Mouse (Mus musculus): Measurements from ENCODE around the gene G3bp1. TPM values are rescaled to one million over a fixed set of nuclear protein-coding genes. Genes with fewer than 3 reads are reported as not detected.

G3bp1 gene
- polyA plus RNA-seq (2015; fragmentation: Nextera tagmentation; extraction: Ambion mirVana) = 163 and 179 TPM in 2 replicates

DNA sequence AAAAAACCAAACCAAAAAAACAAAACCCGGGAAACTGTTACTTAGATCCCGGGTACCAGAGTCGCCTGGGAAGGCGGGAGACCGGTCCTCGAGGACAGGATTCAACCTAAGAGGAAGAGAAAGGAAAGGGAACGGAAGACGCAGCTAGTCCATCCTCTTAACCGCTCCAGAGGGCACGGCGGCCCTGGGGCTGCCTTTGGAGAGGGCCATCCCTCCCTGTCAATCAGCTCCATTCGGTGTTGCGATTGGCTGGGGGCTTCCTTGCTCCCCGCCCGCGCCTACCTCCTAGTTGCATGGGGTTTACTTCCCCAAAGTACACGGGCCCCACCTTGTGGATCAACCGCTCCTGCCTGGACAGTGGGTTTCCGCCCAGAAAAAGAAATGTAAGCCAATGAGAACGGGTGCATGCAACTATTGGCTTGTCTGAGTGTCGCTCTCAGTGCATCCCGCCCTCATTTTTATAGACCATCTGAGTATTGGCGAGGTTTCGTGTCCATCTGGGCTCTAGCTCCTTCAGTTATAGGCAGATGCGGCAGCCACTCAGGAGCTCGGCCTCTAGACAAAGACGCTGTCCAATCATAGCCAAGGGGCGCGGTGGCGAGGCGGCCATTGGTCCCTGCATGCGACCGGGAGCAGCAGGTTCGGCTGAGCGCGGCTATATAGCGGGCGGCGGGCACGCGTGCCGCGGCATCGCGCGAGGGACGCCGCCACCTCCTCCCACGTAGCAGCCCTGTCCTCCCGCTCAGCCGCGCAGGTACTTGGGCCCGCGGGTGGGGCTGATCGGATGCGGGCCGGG, at the start of gene G3bp1:
TSS of gene G3bp1 (plus strand) at position 638 of the 796 bp plus-strand sequence.
- WGBS = under 1% methylated on average over 57 of the region's 57 CpGs
- Histone ChIP-seq H3K4me1 (replicated peaks) (peaks cover 3% of the 10 kb centered on the region; the same call in 1 of the 2 replicates), H3K9ac (peak within 1 kb of the TSS; percentile 94), H3K36me3 (no peaks in the 10 kb centered on the region), H3K27ac (peak within 1 kb of the TSS; percentile 90), H3K4me2 (replicated peaks) (peak within 1 kb of the TSS; percentile 73), H3K4me3 (replicated peaks) (peak within 1 kb of the TSS; percentile 95), H3K27me3 (replicated peaks) (no peaks in the 10 kb centered on the region), H3K9me3 (no peaks in the 10 kb centered on the region)
- ATAC-seq = peak; percentile 96

DNA sequence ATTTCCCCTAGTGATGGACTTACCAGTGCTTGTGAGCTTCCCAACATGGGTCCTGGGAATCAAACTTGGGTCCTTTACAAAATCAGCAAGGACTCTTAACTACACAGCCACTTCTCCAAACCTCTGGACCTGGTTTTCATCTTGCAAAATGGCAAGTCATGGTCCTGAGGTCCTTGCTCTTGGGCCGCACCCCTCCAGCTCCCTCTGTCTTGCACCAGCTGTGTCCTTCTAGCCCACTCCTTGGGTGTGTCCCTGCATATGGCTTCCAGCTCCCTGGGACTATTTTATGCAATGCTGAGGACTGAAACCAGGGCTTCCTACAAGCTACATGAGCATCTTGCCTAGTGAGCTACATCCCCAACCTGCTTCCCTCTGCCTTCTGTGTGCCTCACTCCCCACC, 46.5 kb upstream of the G3bp1 start, which contains the start of gene Sparc:
TSS of gene Sparc (minus strand) at position 206 of the 400 bp plus-strand sequence.
- WGBS = 92% methylated on average over 1 of the region's 1 CpGs
- peaks cover 45% of the 10 kb centered on the region for H3K4me1 ChIP-seq (replicated peaks)
- no peak within 1 kb of the TSS for H3K4me2 ChIP-seq (replicated peaks)
- H3K4me3 ChIP-seq (replicated peaks) = no peak within 1 kb of the TSS
- H3K9ac ChIP-seq = no peak within 1 kb of the TSS
- peak within 1 kb of the TSS; percentile 18; the same call in 1 of the 2 replicates for H3K27ac ChIP-seq
- no peak for ATAC-seq
- H3K36me3 ChIP-seq = no peaks in the 10 kb centered on the region
- H3K27me3 ChIP-seq (replicated peaks) = no peaks in the 10 kb centered on the region
- no peaks in the 10 kb centered on the region for H3K9me3 ChIP-seq

DNA sequence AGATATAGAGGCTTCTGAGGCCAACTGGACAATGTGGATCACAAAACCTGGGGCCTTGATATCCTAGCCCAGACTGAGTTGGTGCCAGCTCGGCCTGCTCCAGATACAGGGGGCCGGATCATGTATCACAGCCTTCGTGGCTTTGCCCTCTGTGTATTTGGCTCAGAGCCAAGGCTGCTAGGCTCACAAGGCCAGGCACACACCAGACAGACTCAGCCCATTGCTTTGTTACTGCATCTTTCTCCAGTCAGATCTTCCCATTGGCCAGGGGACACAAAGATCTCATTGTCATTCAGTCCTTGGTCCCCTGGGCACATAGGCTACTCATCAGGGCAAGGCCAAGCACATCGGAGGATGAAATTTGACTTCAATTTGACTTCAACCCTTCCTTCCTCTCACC, 45.7 kb upstream of the G3bp1 start:
- no peak overlapping the region for H3K4me3 ChIP-seq (replicated peaks)
- 0 out of 2 replicates have a peak, but pooled peaks have one; percentile 23 for ATAC-seq
- H3K4me1 ChIP-seq (replicated peaks) = peaks cover 53% of the 10 kb centered on the region
- no peaks in the 10 kb centered on the region for H3K27me3 ChIP-seq (replicated peaks)
- 21% methylated on average over 4 of the region's 4 CpGs for WGBS
- no peak overlapping the region for H3K9ac ChIP-seq
- H3K27ac ChIP-seq = peak overlapping the region; percentile 18; the same call in 1 of the 2 replicates
- no peaks in the 10 kb centered on the region for H3K9me3 ChIP-seq
- no peaks in the 10 kb centered on the region for H3K36me3 ChIP-seq
- H3K4me2 ChIP-seq (replicated peaks) = no peak overlapping the region

DNA sequence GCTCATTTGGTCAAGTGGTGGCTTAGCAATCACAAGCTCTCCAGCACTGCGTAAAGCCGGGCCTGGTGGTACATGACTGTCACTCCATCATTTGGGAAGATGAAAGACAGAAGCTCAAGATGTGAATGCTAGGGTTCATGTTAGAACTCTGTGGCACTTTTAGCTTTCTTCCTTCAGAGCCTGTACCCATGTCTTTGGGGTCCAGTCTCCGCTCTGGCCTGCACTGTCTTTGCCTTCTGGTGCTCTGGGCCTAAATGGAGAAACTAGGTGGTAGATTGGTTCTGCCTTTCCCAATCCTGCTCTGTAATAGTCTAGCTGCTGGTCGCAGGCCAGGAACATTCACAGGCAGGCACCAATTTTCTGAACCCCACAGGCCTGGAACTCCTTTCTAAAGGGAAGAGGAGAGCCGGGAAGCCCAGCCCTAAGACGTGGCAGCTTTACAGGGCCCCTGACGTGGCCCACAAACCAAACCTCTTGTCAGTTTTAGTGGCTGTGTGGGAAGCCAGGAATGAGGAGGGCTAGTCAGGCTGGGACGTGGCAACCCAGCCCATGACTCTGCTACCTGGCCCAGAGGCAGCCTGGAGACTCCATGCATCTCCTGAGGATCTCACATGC, 44.6 kb upstream of the G3bp1 start:
- Histone ChIP-seq H3K27ac (peak overlapping the region; percentile 18; the same call in 1 of the 2 replicates), H3K9ac (no peak overlapping the region)
- no peak for ATAC-seq

DNA sequence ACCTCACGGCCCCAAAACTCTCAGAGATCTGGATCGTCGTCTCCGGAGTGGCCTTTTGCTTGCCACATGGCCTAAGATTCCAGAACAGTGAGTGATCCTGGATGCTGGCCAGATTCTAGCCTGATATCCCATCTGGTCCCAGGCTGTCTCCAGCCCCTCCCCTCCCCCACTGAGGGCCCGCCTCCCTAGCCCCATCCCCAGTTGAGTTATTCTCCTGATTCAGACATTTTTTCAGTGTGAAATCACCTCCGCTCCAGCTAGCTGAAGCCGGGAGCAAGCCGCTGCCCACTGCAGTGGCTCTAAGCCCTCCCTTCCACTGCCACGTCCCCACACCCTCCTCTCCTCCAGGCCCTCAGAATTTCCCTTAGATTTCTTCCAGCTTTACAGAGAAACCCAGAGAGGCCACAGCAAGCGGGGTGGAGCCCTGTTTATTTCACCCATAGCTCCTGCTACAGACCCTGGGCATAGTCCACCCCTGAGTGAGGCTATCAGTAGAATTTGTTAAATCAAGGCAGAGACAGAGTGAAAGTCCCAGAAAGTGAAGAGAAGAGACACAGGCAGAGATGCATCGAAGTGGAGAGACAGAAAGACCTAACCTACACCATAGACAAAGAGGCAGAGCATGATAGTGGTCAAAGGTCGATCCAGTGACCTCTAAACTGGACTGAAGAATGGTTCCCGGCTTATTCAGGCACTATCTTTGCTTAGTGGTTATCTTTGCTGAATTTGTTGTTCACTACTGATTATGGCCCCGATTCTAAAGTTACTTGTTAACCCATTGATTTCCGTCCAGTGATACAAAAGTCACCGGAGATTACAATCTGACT, 41.1 kb upstream of the G3bp1 start:
- peak overlapping the region; percentile 37 for H3K4me2 ChIP-seq (replicated peaks)
- 19% methylated on average over 16 of the region's 16 CpGs for WGBS
- H3K4me3 ChIP-seq (replicated peaks) = no peak overlapping the region
- peak overlapping the region; percentile 92 for H3K27ac ChIP-seq
- no peaks in the 10 kb centered on the region for H3K36me3 ChIP-seq
- H3K9me3 ChIP-seq = no peaks in the 10 kb centered on the region
- H3K9ac ChIP-seq = peak overlapping the region; percentile 3; the same call in 1 of the 2 replicates
- H3K4me1 ChIP-seq (replicated peaks) = peaks cover 36% of the 10 kb centered on the region
- H3K27me3 ChIP-seq (replicated peaks) = no peaks in the 10 kb centered on the region
- ATAC-seq = peak; percentile 88

More for the DNA sequence above, 44.6 kb upstream of the G3bp1 start:
- H3K9me3 ChIP-seq = no peaks in the 10 kb centered on the region
- H3K4me3 ChIP-seq (replicated peaks) = no peak overlapping the region
- no peaks in the 10 kb centered on the region for H3K36me3 ChIP-seq
- no peak overlapping the region for H3K4me2 ChIP-seq (replicated peaks)
- H3K27me3 ChIP-seq (replicated peaks) = no peaks in the 10 kb centered on the region
- peaks cover 56% of the 10 kb centered on the region for H3K4me1 ChIP-seq (replicated peaks)
- WGBS = 79% methylated on average over 8 of the region's 8 CpGs

DNA sequence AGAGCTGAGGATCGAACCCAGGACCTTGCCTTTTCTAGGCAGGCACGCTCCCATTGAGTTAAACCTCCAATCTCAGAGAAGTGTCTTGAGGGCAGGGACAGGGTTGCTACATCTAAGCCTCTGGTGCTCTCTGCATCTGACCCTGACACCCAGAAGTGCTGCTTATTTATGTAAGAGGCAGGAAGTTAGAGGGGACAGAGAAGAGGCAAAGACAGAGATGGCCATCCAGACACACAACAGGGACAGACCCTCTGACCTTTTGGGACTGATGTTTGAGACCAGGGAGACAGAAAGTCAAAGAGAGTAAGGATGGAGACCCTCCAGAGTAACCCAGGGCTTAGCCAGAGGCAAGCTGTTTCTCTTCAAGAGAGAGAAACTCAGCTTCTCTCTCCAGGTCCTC, 39.5 kb upstream of the G3bp1 start:
- H3K4me2 ChIP-seq (replicated peaks) = no peak overlapping the region
- H3K27me3 ChIP-seq (replicated peaks) = no peaks in the 10 kb centered on the region
- no peaks in the 10 kb centered on the region for H3K9me3 ChIP-seq
- no peak overlapping the region for H3K27ac ChIP-seq
- H3K9ac ChIP-seq = no peak overlapping the region
- no peaks in the 10 kb centered on the region for H3K36me3 ChIP-seq
- WGBS = 79% methylated on average over 2 of the region's 2 CpGs
- peaks cover 21% of the 10 kb centered on the region for H3K4me1 ChIP-seq (replicated peaks)
- no peak overlapping the region for H3K4me3 ChIP-seq (replicated peaks)
- ATAC-seq = no peak

DNA sequence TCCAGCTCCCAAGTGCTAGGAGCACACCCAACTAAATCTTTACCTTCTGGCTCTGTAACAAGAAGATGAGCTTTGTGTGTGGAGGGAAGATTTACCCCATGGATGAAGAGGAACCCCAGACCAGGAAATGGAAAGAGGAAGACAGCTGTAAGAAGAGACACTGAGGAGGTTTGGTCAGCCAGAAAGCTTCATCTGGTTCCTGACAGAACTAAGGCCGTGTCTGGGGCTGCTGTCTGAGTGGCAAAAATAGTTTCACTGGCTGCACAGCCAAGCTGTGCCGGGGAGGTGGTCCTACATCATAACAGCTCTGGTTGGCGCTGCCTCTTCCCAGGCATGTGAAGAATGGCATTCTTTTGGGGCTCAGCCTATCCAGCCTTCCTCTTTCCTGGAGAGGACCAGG, 36.5 kb upstream of the G3bp1 start:
- 37% methylated on average over 3 of the region's 3 CpGs for WGBS
- H3K9ac ChIP-seq = no peak overlapping the region

DNA sequence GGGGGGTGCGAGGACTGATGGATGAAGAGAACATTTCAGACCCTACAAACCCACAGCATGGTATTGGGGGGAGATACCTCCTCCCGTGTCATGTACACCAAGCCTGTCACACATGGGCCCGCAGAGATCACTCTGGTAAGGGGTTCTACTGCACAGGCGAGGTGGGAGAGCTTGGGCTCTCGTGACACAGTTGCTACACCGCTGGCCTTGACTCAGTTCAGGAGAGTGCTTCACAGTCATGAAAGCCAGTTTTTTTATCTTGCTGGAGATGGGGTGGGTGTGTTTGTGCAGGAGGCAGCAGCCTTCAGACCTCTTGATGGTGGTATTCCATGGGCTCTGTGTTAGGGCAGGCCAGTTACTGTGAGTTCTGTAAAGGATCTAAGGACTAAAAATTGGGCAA, 33.4 kb upstream of the G3bp1 start:
- no peak for ATAC-seq
- peaks cover 5% of the 10 kb centered on the region; the same call in 1 of the 2 replicates for H3K4me1 ChIP-seq (replicated peaks)
- 86% methylated on average over 6 of the region's 6 CpGs for WGBS
- no peaks in the 10 kb centered on the region for H3K36me3 ChIP-seq
- H3K27ac ChIP-seq = no peak overlapping the region
- no peaks in the 10 kb centered on the region for H3K9me3 ChIP-seq
- H3K4me3 ChIP-seq (replicated peaks) = no peak overlapping the region
- H3K27me3 ChIP-seq (replicated peaks) = no peaks in the 10 kb centered on the region
- H3K9ac ChIP-seq = no peak overlapping the region
- H3K4me2 ChIP-seq (replicated peaks) = no peak overlapping the region

More for the DNA sequence above, 36.5 kb upstream of the G3bp1 start:
- Histone ChIP-seq H3K4me1 (replicated peaks) (peaks cover 16% of the 10 kb centered on the region), H3K27ac (peak overlapping the region; percentile 51), H3K4me2 (replicated peaks) (no peak overlapping the region), H3K9me3 (no peaks in the 10 kb centered on the region), H3K4me3 (replicated peaks) (no peak overlapping the region), H3K27me3 (replicated peaks) (no peaks in the 10 kb centered on the region), H3K36me3 (no peaks in the 10 kb centered on the region)
- no peak; the same call in 1 of the 2 replicates for ATAC-seq

DNA sequence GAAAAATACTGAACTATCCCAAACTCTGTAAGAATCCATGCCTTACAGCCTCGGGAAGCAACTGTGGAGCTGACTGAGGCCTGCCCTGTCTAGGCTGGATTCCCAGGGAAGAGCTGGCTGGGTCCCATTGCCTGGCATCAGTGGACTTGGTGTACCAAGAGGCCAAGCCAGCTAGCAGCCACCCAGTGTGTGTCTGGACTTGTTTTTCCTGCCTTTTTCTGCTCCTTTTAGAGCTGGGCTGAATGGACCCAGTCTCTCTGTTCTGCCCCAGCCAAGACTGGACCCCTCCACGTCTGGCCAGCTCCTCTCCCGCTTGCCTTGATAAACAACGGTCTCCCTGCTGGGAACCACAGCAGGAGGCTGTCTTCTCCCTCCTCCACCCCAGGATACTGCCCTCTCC, 31.5 kb upstream of the G3bp1 start:
- Histone ChIP-seq H3K9me3 (no peaks in the 10 kb centered on the region), H3K4me3 (replicated peaks) (no peak overlapping the region), H3K9ac (no peak overlapping the region), H3K36me3 (no peaks in the 10 kb centered on the region), H3K4me2 (replicated peaks) (no peak overlapping the region), H3K27ac (0 out of 2 replicates have a peak overlapping the region, but pooled peaks have one; percentile 40), H3K4me1 (replicated peaks) (peaks cover 4% of the 10 kb centered on the region; the same call in 1 of the 2 replicates), H3K27me3 (replicated peaks) (no peaks in the 10 kb centered on the region)
- ATAC-seq = no peak
- 31% methylated on average over 4 of the region's 4 CpGs for WGBS

DNA sequence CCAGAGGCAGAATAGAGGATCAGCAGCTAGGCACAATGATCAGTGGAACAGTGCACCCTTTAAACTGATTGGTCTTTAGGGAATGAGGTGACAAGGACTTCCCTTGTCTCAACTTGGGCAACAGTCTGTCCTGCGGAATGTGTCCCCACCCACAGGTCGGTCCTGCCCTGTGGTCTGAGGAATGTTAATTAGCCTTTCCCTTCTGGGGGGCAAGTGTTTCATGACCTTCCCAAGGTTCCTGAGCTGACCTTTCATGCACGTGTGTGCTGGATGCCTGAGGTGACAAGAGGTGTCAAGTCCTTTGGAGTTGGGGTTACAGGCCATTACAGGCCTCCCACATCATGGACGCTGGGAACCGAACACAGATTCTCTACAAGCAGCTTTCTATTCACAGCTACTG, 29.8 kb upstream of the G3bp1 start:
- H3K4me1 ChIP-seq (replicated peaks) = no peaks in the 10 kb centered on the region
- no peak overlapping the region for H3K4me3 ChIP-seq (replicated peaks)
- H3K27me3 ChIP-seq (replicated peaks) = no peaks in the 10 kb centered on the region
- H3K4me2 ChIP-seq (replicated peaks) = no peak overlapping the region
- no peak overlapping the region for H3K27ac ChIP-seq
- ATAC-seq = no peak
- H3K9ac ChIP-seq = no peak overlapping the region
- no peaks in the 10 kb centered on the region for H3K36me3 ChIP-seq
- no peaks in the 10 kb centered on the region for H3K9me3 ChIP-seq
- WGBS = 63% methylated on average over 5 of the region's 5 CpGs

DNA sequence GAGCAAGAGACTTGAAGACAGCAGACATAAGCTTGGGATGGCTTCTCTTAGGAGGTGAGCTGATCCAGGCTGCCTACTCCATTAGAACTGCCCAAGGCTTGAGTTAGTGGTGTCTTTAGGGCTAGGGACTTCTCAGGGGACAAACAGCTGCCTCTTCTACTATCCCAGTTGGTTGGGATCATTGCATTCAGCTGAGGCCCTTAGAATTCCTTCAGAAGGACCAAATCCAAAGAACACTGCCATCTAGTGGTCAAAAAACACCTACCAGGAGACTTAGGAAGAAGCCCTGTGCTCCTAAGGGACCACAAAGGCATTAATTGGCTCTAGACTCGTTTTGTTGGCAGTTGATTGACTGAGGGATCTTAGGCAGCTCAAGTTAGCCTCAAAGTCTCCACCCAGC, 24.7 kb upstream of the G3bp1 start:
- ATAC-seq = peak; percentile 63
- H3K4me2 ChIP-seq (replicated peaks) = no peak overlapping the region
- 0 out of 2 replicates have a peak, but pooled peaks cover 3% of the 10 kb centered on the region for H3K4me1 ChIP-seq (replicated peaks)
- no peak overlapping the region for H3K4me3 ChIP-seq (replicated peaks)
- 3% methylated on average over 1 of the region's 1 CpGs for WGBS
- H3K9me3 ChIP-seq = no peaks in the 10 kb centered on the region
- no peak overlapping the region for H3K27ac ChIP-seq
- no peak overlapping the region for H3K9ac ChIP-seq
- H3K27me3 ChIP-seq (replicated peaks) = no peaks in the 10 kb centered on the region
- H3K36me3 ChIP-seq = no peaks in the 10 kb centered on the region

DNA sequence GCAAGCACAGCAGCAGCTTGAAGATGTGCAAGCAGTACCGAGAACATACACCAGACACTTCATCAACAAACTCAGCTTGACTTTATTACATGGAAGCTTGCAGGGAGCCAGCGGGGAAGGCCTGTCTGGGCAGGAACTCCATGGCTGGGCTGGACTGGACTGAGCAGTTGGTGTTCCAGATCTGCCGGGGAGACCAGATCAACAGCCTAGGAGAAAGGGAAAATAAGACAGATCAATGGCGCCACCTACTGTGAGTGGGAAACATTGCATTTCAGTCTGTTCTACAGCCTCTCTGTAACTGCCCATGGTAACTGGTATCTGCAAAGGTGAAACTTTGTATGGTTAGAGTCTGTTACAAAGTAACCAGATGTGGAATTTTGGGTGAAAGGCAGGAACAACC, 22.9 kb upstream of the G3bp1 start:
- peak; percentile 72 for ATAC-seq
- H3K4me3 ChIP-seq (replicated peaks) = no peak overlapping the region
- H3K9ac ChIP-seq = no peak overlapping the region
- H3K27me3 ChIP-seq (replicated peaks) = no peaks in the 10 kb centered on the region
- H3K4me2 ChIP-seq (replicated peaks) = no peak overlapping the region
- no peaks in the 10 kb centered on the region for H3K36me3 ChIP-seq
- no peaks in the 10 kb centered on the region for H3K9me3 ChIP-seq
- no peak overlapping the region for H3K27ac ChIP-seq
- H3K4me1 ChIP-seq (replicated peaks) = 0 out of 2 replicates have a peak, but pooled peaks cover 3% of the 10 kb centered on the region
- WGBS = 14% methylated on average over 4 of the region's 4 CpGs

Measured in intestine, embryonic 15.5 days (tissue).